ENCODE assay signal across 8 mouse cellular contexts in the genomic region with DNA sequence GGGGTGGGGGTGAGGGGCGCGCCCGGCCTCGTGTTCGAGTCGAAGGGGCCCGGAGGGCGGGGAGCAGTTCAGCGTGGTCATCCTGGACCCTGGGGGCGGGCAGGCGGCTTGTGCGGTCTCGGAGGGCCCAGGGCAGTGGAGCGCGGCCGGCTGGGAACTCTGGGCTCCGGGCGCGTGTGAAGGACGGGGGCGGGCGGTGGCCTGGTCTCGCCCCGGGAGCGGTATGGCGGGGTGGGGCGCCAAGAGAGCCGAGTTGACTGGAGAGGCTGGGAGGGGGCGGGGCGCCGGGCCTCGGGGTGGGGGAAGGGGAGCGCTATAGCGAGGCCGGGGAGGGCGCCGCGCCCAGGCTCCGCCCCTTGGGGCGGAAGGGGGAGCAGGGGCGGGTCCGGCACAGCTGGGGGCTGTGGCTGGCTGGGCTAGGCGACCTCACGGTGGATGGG. TPM values are rescaled to one million over a fixed set of nuclear protein-coding genes. Genes with fewer than 3 reads are reported as not detected.
DNase-seq lines count a peak whose midpoint lies in the region; ATAC-seq lines count a peak whose summit lies in the region.

No protein-coding gene starts in this region.

- H3K4me1 ChIP-seq in liver, embryonic 13.5 days (replicated peaks): peaks cover 76% of the 10 kb centered on the region
- H3K4me1 ChIP-seq in stomach, embryonic 15.5 days: peaks cover 28% of the 10 kb centered on the region

- no peaks in the 10 kb centered on the region for H3K9me3 ChIP-seq in liver, embryonic 13.5 days (replicated peaks)
- no peaks in the 10 kb centered on the region for H3K9me3 ChIP-seq in stomach, embryonic 15.5 days

- H3K9ac ChIP-seq in liver, embryonic 13.5 days: peak overlapping the region; percentile 100
- peak overlapping the region; percentile 85 for H3K9ac ChIP-seq in stomach, embryonic 15.5 days

- peak; percentile 70 for ATAC-seq in liver, embryonic 13.5 days (ENCODE audit: low read depth)
- ATAC-seq in stomach, embryonic 15.5 days (ENCODE audit: insufficient read depth, low FRiP score, low read depth): peak; percentile 62

- peaks cover 47% of the 10 kb centered on the region for H3K36me3 ChIP-seq in liver, embryonic 13.5 days
- H3K36me3 ChIP-seq in stomach, embryonic 15.5 days: peaks cover 27% of the 10 kb centered on the region

- WGBS in liver, embryonic 13.5 days (ENCODE audit: insufficient replicate concordance): 2% methylated on average over 39 of the region's 44 CpGs
- under 1% methylated on average over 38 of the region's 44 CpGs for WGBS in stomach, embryonic 15.5 days

- H3K27ac ChIP-seq in liver, embryonic 13.5 days: peak overlapping the region; percentile 99
- H3K27ac ChIP-seq in stomach, embryonic 15.5 days: peak overlapping the region; percentile 99

- H3K27me3 ChIP-seq in liver, embryonic 13.5 days: no peaks in the 10 kb centered on the region
- no peaks in the 10 kb centered on the region for H3K27me3 ChIP-seq in stomach, embryonic 15.5 days (replicated peaks)

- peak; percentile 81 for DNase-seq in 3T3-L1 (ENCODE audit: low read depth, low spot score)
- DNase-seq in adrenal gland, adult 2 months: peak; percentile 95
- DNase-seq in embryo, embryonic 9.5 days (ENCODE audit: extremely low spot score): peak; percentile 94
- DNase-seq in heart, adult 8-10 months (ENCODE audit: low spot score): peak; percentile 82
- peak; percentile 89 for DNase-seq in kidney, adult 9 months
- DNase-seq in liver, embryonic 13.5 days: peak; percentile 87
- peak; percentile 86 for DNase-seq in naive thymus-derived CD4-positive, alpha-beta T cell, adult 2 months (ENCODE audit: low read depth)

- peak overlapping the region; percentile 98 for H3K4me3 ChIP-seq in liver, embryonic 13.5 days (replicated peaks)
- peak overlapping the region; percentile 69 for H3K4me3 ChIP-seq in stomach, embryonic 15.5 days (replicated peaks)

- H3K4me2 ChIP-seq in liver, embryonic 13.5 days: peak overlapping the region; percentile 90
- H3K4me2 ChIP-seq in stomach, embryonic 15.5 days: peak overlapping the region; percentile 60

RNA-seq across cellular contexts. Expression of gene Phf23, which starts 1.5 kb away (rescaled TPM):
- total RNA-seq in adrenal gland, adult 2 months (2021): 10 to 100 TPM; 52.2 to 57.6 TPM
- polyA plus RNA-seq in adrenal gland, adult 2 months (2012; rRNA removed): 9.7 and 19.0 TPM in 2 replicates
- 10 to 100 TPM; 21.0 to 24.9 (median 23.6) TPM for total RNA-seq in heart, adult 8-10 months (2022)
- polyA plus RNA-seq in liver, embryonic 13.5 days (2015; fragmentation: Nextera tagmentation; extraction: Ambion mirVana): 29.8 and 32.7 TPM in 2 replicates
- 59.4 and 61.8 TPM in 2 replicates for polyA plus RNA-seq in stomach, embryonic 15.5 days (2015; fragmentation: Nextera tagmentation; extraction: Ambion mirVana)

RNA-seq across cellular contexts. Expression of gene Dvl2, which starts 3.3 kb away (rescaled TPM):
- 10 to 100 TPM; 11.2 to 12.2 TPM for total RNA-seq in adrenal gland, adult 2 months (2021)
- 20.2 and 22.2 TPM in 2 replicates for polyA plus RNA-seq in adrenal gland, adult 2 months (2012; rRNA removed)
- 1 to 10 TPM; 4.0 to 6.4 (median 5.1) TPM for total RNA-seq in heart, adult 8-10 months (2022)
- 6.4 and 7.4 TPM in 2 replicates for polyA plus RNA-seq in liver, embryonic 13.5 days (2015; fragmentation: Nextera tagmentation; extraction: Ambion mirVana)
- polyA plus RNA-seq in stomach, embryonic 15.5 days (2015; fragmentation: Nextera tagmentation; extraction: Ambion mirVana): 31.9 and 33.9 TPM in 2 replicates

RNA-seq across cellular contexts. Expression of gene Gabarap, which starts 6.1 kb away (rescaled TPM):
- total RNA-seq in adrenal gland, adult 2 months (2021): 100 to 1,000 TPM; 487 to 580 TPM
- 226 and 315 TPM in 2 replicates for polyA plus RNA-seq in adrenal gland, adult 2 months (2012; rRNA removed)
- 100 to 1,000 TPM; 287 to 342 (median 325) TPM for total RNA-seq in heart, adult 8-10 months (2022)
- polyA plus RNA-seq in liver, embryonic 13.5 days (2015; fragmentation: Nextera tagmentation; extraction: Ambion mirVana): 259 and 294 TPM in 2 replicates
- 459 and 473 TPM in 2 replicates for polyA plus RNA-seq in stomach, embryonic 15.5 days (2015; fragmentation: Nextera tagmentation; extraction: Ambion mirVana)

RNA-seq across cellular contexts. Expression of gene Elp5, which starts 14.8 kb away (rescaled TPM):
- 10 to 100 TPM; 61.9 to 91.9 TPM for total RNA-seq in adrenal gland, adult 2 months (2021)
- polyA plus RNA-seq in adrenal gland, adult 2 months (2012; rRNA removed): 45.0 and 45.6 TPM in 2 replicates
- 10 to 100 TPM; 41.7 to 57.3 (median 48.1) TPM for total RNA-seq in heart, adult 8-10 months (2022)
- 84.9 and 86.9 TPM in 2 replicates for polyA plus RNA-seq in liver, embryonic 13.5 days (2015; fragmentation: Nextera tagmentation; extraction: Ambion mirVana)
- polyA plus RNA-seq in stomach, embryonic 15.5 days (2015; fragmentation: Nextera tagmentation; extraction: Ambion mirVana): 92.9 and 99.4 TPM in 2 replicates

RNA-seq across cellular contexts. Expression of gene Ctdnep1, which starts 16.1 kb away (rescaled TPM):
- total RNA-seq in adrenal gland, adult 2 months (2021): 100 to 1,000 TPM; 130 to 136 TPM
- polyA plus RNA-seq in adrenal gland, adult 2 months (2012; rRNA removed): 106 and 117 TPM in 2 replicates
- 100 to 1,000 TPM; 144 to 172 (median 168) TPM for total RNA-seq in heart, adult 8-10 months (2022)
- 8.7 and 10.1 TPM in 2 replicates for polyA plus RNA-seq in liver, embryonic 13.5 days (2015; fragmentation: Nextera tagmentation; extraction: Ambion mirVana)
- polyA plus RNA-seq in stomach, embryonic 15.5 days (2015; fragmentation: Nextera tagmentation; extraction: Ambion mirVana): 23.0 and 23.2 TPM in 2 replicates

Comparison
In these comparisons a context has a peak if more than half of its experiments do, and no peak if none do; other contexts are left out.
1. Peak in every context shown above with its lines: DNase-seq, ATAC-seq, H3K4me3 ChIP-seq and H3K27ac ChIP-seq.